Mouse (Mus musculus): ENCODE results near the gene Ak4. TPM values are rescaled to one million over a fixed set of nuclear protein-coding genes. Genes with fewer than 3 reads are reported as not detected.
A peak's percentile ranks its signal among the peaks of the same experiment; 100 is the strongest.
"Not testable (repeated sequence)": the region's sequence is repeated elsewhere in the genome, so short reads cannot be mapped to it uniquely, and the experiment has no call there.

Gene Ak4
- total RNA-seq, 1 experiment from 2014 or later = 4.3 TPM

GRCm38 (mm10) chr4:101423571-101423970 is 4.5 kb downstream of the Ak4 start:
- no peak for DNase-seq

GRCm38 (mm10) chr4:101424495-101424894 is 5.4 kb downstream of the Ak4 start:
- no peak for DNase-seq

- no peak for DNase-seq
Measured at GRCm38 (mm10) chr4:101425119-101425518, 6.0 kb downstream of the Ak4 start.

GRCm38 (mm10) chr4:101425666-101426065 is 6.6 kb downstream of the Ak4 start:
- no peak for DNase-seq

GRCm38 (mm10) chr4:101426566-101426965 is 7.5 kb downstream of the Ak4 start:
- no peak for DNase-seq

GRCm38 (mm10) chr4:101427886-101428680 is 9.0 kb downstream of the Ak4 start:
- no peak for DNase-seq

GRCm38 (mm10) chr4:101429073-101429472 is 10.0 kb downstream of the Ak4 start:
- no peak for DNase-seq

- no peak for DNase-seq
Measured at GRCm38 (mm10) chr4:101430000-101430399, 10.9 kb downstream of the Ak4 start.

- DNase-seq = no peak
Measured at GRCm38 (mm10) chr4:101436761-101437512, 17.9 kb downstream of the Ak4 start.

- DNase-seq = no peak
Measured at GRCm38 (mm10) chr4:101438271-101438670, 19.2 kb downstream of the Ak4 start.

GRCm38 (mm10) chr4:101439738-101440389 is 20.8 kb downstream of the Ak4 start:
- peak; percentile 19 for DNase-seq

GRCm38 (mm10) chr4:101442791-101443190 is 23.7 kb downstream of the Ak4 start:
- no peak for DNase-seq

GRCm38 (mm10) chr4:101443419-101443991 is 24.4 kb downstream of the Ak4 start:
- DNase-seq = no peak

- DNase-seq = no peak
Measured at GRCm38 (mm10) chr4:101445660-101446059, 26.6 kb downstream of the Ak4 start.

- not testable (repeated sequence) for DNase-seq
Measured at GRCm38 (mm10) chr4:101446606-101447005, 27.5 kb downstream of the Ak4 start.

GRCm38 (mm10) chr4:101448701-101449100 is 29.6 kb downstream of the Ak4 start:
- DNase-seq = no peak

GRCm38 (mm10) chr4:101449344-101449743 is 30.3 kb downstream of the Ak4 start:
- DNase-seq = no peak

GRCm38 (mm10) chr4:101450150-101450780 is 31.2 kb downstream of the Ak4 start:
- DNase-seq = peak; percentile 3

- DNase-seq = no peak
Measured at GRCm38 (mm10) chr4:101451089-101451488, 32.0 kb downstream of the Ak4 start.

- DNase-seq = no peak
Measured at GRCm38 (mm10) chr4:101452829-101453228, 33.8 kb downstream of the Ak4 start.

GRCm38 (mm10) chr4:101457176-101457575 is 38.1 kb downstream of the Ak4 start:
- DNase-seq = no peak

- DNase-seq = peak; percentile 37
Measured at GRCm38 (mm10) chr4:101458341-101458740, 39.3 kb downstream of the Ak4 start.

Data from adrenal gland, postnatal 25 days (tissue).